Mouse (Mus musculus) liver, adult (tissue): ENCODE measurements at regions not wholly inside any gene's neighbourhood (a gene's known extent, or its start where the extent isn't known, plus 50 kb on each side); places are given as distances from the start of the nearest gene placed in this dataset.

ENCODE experiments used
- GATA4 ChIP-seq: IDR thresholded peaks from 2 replicates; pipeline ENCODE4 v1.6.1; 2014; ENCODE audit warnings: mild to moderate bottlenecking, low read length; ENCODE audit not compliant: insufficient replicate concordance

GRCm38 (mm10) chr7:83145551-83145950, 278.4 kb downstream of the Mex3b start:
- TF ChIP-seq GATA4: no peak

GRCm38 (mm10) chr7:83161226-83161625, 294.1 kb downstream of the Mex3b start:
- no peak for TF ChIP-seq GATA4

- no peak for TF ChIP-seq GATA4
Measured at GRCm38 (mm10) chr7:83162868-83163267, 295.7 kb downstream of the Mex3b start.

GRCm38 (mm10) chr7:83179403-83179802, 312.3 kb downstream of the Mex3b start:
- no peak for TF ChIP-seq GATA4

GRCm38 (mm10) chr7:83186341-83186740, 319.2 kb downstream of the Mex3b start:
- no peak for TF ChIP-seq GATA4

- TF ChIP-seq GATA4: no peak
Measured at GRCm38 (mm10) chr7:83195896-83196537, 328.9 kb downstream of the Mex3b start.

- TF ChIP-seq GATA4: no peak
Measured at GRCm38 (mm10) chr7:83197490-83197889, 330.4 kb downstream of the Mex3b start.

GRCm38 (mm10) chr7:83201126-83201686, 334.1 kb downstream of the Mex3b start:
- no peak for TF ChIP-seq GATA4

- no peak for TF ChIP-seq GATA4
Measured at GRCm38 (mm10) chr7:83201768-83202493, 334.8 kb downstream of the Mex3b start.

- TF ChIP-seq GATA4: no peak
Measured at GRCm38 (mm10) chr7:83203311-83204012, 336.3 kb downstream of the Mex3b start.

GRCm38 (mm10) chr7:83204013-83204365, 336.9 kb downstream of the Mex3b start:
- TF ChIP-seq GATA4: no peak

- no peak for TF ChIP-seq GATA4
Measured at GRCm38 (mm10) chr7:83204701-83205100, 337.6 kb downstream of the Mex3b start.

- no peak for TF ChIP-seq GATA4
Measured at GRCm38 (mm10) chr7:83206999-83207398, 339.9 kb downstream of the Mex3b start.

GRCm38 (mm10) chr7:83211611-83212010, 344.5 kb downstream of the Mex3b start:
- no peak for TF ChIP-seq GATA4

- no peak for TF ChIP-seq GATA4
Measured at GRCm38 (mm10) chr7:83222029-83222722, 355.0 kb downstream of the Mex3b start.
